Mouse (Mus musculus) liver, embryonic 12.5 days (tissue): Measurements from ENCODE around the gene Cdh5. TPM values are rescaled to one million over a fixed set of nuclear protein-coding genes. Genes with fewer than 3 reads are reported as not detected.
"Not testable (repeated sequence)": the region's sequence is repeated elsewhere in the genome, so short reads cannot be mapped to it uniquely, and the experiment has no call there.

Experiments
- ATAC-seq: fragments of 200-750 bp; cut with Nextera tagmentation; 2 replicates; pipeline ENCODE4 v1.8.0; 2017; ENCODE audit warnings: moderate number of reproducible peaks, mild to moderate bottlenecking, moderate library complexity
- H3K27ac ChIP-seq: fragments of 300-500 bp; sonication (generic); 2 replicates; pipeline ENCODE4 v1.5.1; 2016; ENCODE audit warnings: mild to moderate bottlenecking
- H3K27me3 ChIP-seq: fragments of 300-500 bp; sonication (generic); replicated peaks from 2 replicates; pipeline ENCODE4 v1.6.1; 2016; ENCODE audit warnings: mild to moderate bottlenecking, moderate library complexity
- H3K36me3 ChIP-seq: fragments of 300-500 bp; sonication (generic); 2 replicates; pipeline ENCODE4 v1.6.1; 2016; ENCODE audit warnings: mild to moderate bottlenecking, moderate library complexity
- H3K4me1 ChIP-seq: fragments of 300-500 bp; sonication (generic); 2 replicates; pipeline ENCODE4 v1.6.1; 2016
- H3K4me2 ChIP-seq: fragments of 300-500 bp; sonication (generic); 2 replicates; pipeline ENCODE4 v1.6.1; 2016; ENCODE audit warnings: mild to moderate bottlenecking, moderate library complexity
- H3K4me3 ChIP-seq: fragments of 300-500 bp; sonication (generic); 2 replicates; pipeline ENCODE4 v1.5.1; 2016; ENCODE audit warnings: mild to moderate bottlenecking, moderate library complexity
- H3K9ac ChIP-seq: fragments of 300-500 bp; sonication (generic); 2 replicates; pipeline ENCODE4 v1.6.1; 2016; ENCODE audit warnings: mild to moderate bottlenecking, moderate library complexity
- H3K9me3 ChIP-seq: fragments of 300-500 bp; sonication (generic); replicated peaks from 2 replicates; pipeline ENCODE4 v1.6.1; 2016; ENCODE audit warnings: mild to moderate bottlenecking, moderate library complexity
- WGBS: fragments of 180-500 bp; shearing (Covaris S2); methylation state at CpG from one replicate; pipeline ENCODE4 v1.1.7; 2016; ENCODE audit not compliant: insufficient replicate concordance; 5-methylcytosine and 5-hydroxymethylcytosine counted together
- polyA plus RNA-seq: library from polyadenylated mRNA; unstranded; fragments of >200 nt; fragmentation: Nextera tagmentation; extraction: Ambion mirVana; gene quantifications from 2 replicates; pipeline ENCODE4 v1.2.1, GENCODE M21; 2016

Cdh5 gene
- polyA plus RNA-seq, 1 experiment from 2014 or later, result 9.9 TPM

GRCm38 (mm10) chr8:104096644-104097043 lies 4.8 kb upstream of the Cdh5 start:
- Histone ChIP-seq H3K9ac (no peak overlapping the region), H3K4me3 (no peak overlapping the region), H3K27ac (no peak overlapping the region), H3K9me3 (no peaks in the 10 kb centered on the region), H3K4me1 (peaks cover 31% of the 10 kb centered on the region), H3K27me3 (no peaks in the 10 kb centered on the region), H3K36me3 (no peaks in the 10 kb centered on the region), H3K4me2 (no peak overlapping the region)
- ATAC-seq, result no peak
- 36% methylated on average over 10 of the region's 10 CpGs for WGBS

GRCm38 (mm10) chr8:104098671-104099346 lies 2.6 kb upstream of the Cdh5 start:
- peak; percentile 59 for ATAC-seq
- Histone ChIP-seq H3K27ac (peak overlapping the region; percentile 50; the same call in 1 of the 2 replicates), H3K4me3 (0 out of 2 replicates have a peak overlapping the region, but pooled peaks have one; percentile 8), H3K4me2 (peak overlapping the region; percentile 59), H3K4me1 (peaks cover 32% of the 10 kb centered on the region), H3K36me3 (no peaks in the 10 kb centered on the region), H3K9ac (no peak overlapping the region), H3K27me3 (no peaks in the 10 kb centered on the region), H3K9me3 (no peaks in the 10 kb centered on the region)
- WGBS, result 3% methylated on average over 6 of the region's 6 CpGs

- H3K9me3 ChIP-seq, result no peaks in the 10 kb centered on the region
- ATAC-seq, result peak; percentile 52
- H3K36me3 ChIP-seq, result no peaks in the 10 kb centered on the region
- peaks cover 32% of the 10 kb centered on the region for H3K4me1 ChIP-seq
- H3K9ac ChIP-seq, result no peak overlapping the region; the same call in 1 of the 2 replicates
- H3K27me3 ChIP-seq, result no peaks in the 10 kb centered on the region
- whole genome bisulfite sequencing, result 26% methylated on average over 20 of the region's 20 CpGs
- H3K4me2 ChIP-seq, result peak overlapping the region; percentile 59
- 0 out of 2 replicates have a peak overlapping the region, but pooled peaks have one; percentile 8 for H3K4me3 ChIP-seq
- peak overlapping the region; percentile 50 for H3K27ac ChIP-seq
Observed at GRCm38 (mm10) chr8:104099347-104100099, 1.9 kb upstream of the Cdh5 start.

GRCm38 (mm10) chr8:104100724-104101123 lies 701 bp upstream of the Cdh5 start:
- not testable (repeated sequence) for H3K4me3 ChIP-seq, H3K9ac ChIP-seq, H3K36me3 ChIP-seq, H3K27me3 ChIP-seq, H3K27ac ChIP-seq, ATAC-seq, H3K4me2 ChIP-seq, H3K9me3 ChIP-seq
- H3K4me1 ChIP-seq, result peaks cover 33% of the 10 kb centered on the region
- WGBS, result 72% methylated on average over 6 of the region's 6 CpGs

- no peak overlapping the region for H3K4me3 ChIP-seq
- no peak overlapping the region for H3K4me2 ChIP-seq
- ATAC-seq, result no peak
- no peaks in the 10 kb centered on the region for H3K36me3 ChIP-seq
- H3K4me1 ChIP-seq, result peaks cover 35% of the 10 kb centered on the region
- no peak overlapping the region for H3K9ac ChIP-seq
- WGBS, result 29% methylated on average over 7 of the region's 7 CpGs
- H3K9me3 ChIP-seq, result no peaks in the 10 kb centered on the region
- no peaks in the 10 kb centered on the region for H3K27me3 ChIP-seq
- H3K27ac ChIP-seq, result no peak overlapping the region
Observed at GRCm38 (mm10) chr8:104103462-104103861, 2.0 kb downstream of the Cdh5 start.

- ATAC-seq, result no peak
- H3K4me3 ChIP-seq, result no peak overlapping the region
- H3K36me3 ChIP-seq, result no peaks in the 10 kb centered on the region
- H3K9ac ChIP-seq, result no peak overlapping the region
- H3K9me3 ChIP-seq, result no peaks in the 10 kb centered on the region
- H3K4me2 ChIP-seq, result no peak overlapping the region
- H3K4me1 ChIP-seq, result peaks cover 18% of the 10 kb centered on the region
- H3K27me3 ChIP-seq, result no peaks in the 10 kb centered on the region
- H3K27ac ChIP-seq, result no peak overlapping the region
- WGBS, result 66% methylated on average over 6 of the region's 6 CpGs
Observed at GRCm38 (mm10) chr8:104105768-104106167, 4.3 kb downstream of the Cdh5 start.

GRCm38 (mm10) chr8:104106276-104106946 lies 5.0 kb downstream of the Cdh5 start:
- no peak for ATAC-seq
- H3K4me3 ChIP-seq, result no peak overlapping the region
- no peak overlapping the region for H3K4me2 ChIP-seq
- no peaks in the 10 kb centered on the region for H3K36me3 ChIP-seq
- no peak overlapping the region for H3K9ac ChIP-seq
- no peak overlapping the region for H3K27ac ChIP-seq
- 70% methylated on average over 7 of the region's 7 CpGs for WGBS
- H3K27me3 ChIP-seq, result no peaks in the 10 kb centered on the region
- H3K4me1 ChIP-seq, result peaks cover 11% of the 10 kb centered on the region
- no peaks in the 10 kb centered on the region for H3K9me3 ChIP-seq

- no peaks in the 10 kb centered on the region for H3K27me3 ChIP-seq
- H3K4me2 ChIP-seq, result no peak overlapping the region
- no peaks in the 10 kb centered on the region for H3K36me3 ChIP-seq
- no peak for ATAC-seq
- H3K4me3 ChIP-seq, result no peak overlapping the region
- no peaks in the 10 kb centered on the region for H3K9me3 ChIP-seq
- H3K9ac ChIP-seq, result no peak overlapping the region
- peaks cover 4% of the 10 kb centered on the region; the same call in 1 of the 2 replicates for H3K4me1 ChIP-seq
- no peak overlapping the region for H3K27ac ChIP-seq
Observed at GRCm38 (mm10) chr8:104107111-104107510, 5.7 kb downstream of the Cdh5 start.

- ATAC-seq, result no peak
Observed at GRCm38 (mm10) chr8:104108048-104108447, 6.6 kb downstream of the Cdh5 start.

GRCm38 (mm10) chr8:104110498-104111134 lies 9.2 kb downstream of the Cdh5 start:
- H3K27ac ChIP-seq, result 0 out of 2 replicates have a peak overlapping the region, but pooled peaks have one; percentile 25
- 58% methylated on average over 10 of the region's 10 CpGs for WGBS
- ATAC-seq, result 0 out of 2 replicates have a peak, but pooled peaks have one; percentile 21
- H3K4me2 ChIP-seq, result no peak overlapping the region
- no peaks in the 10 kb centered on the region for H3K27me3 ChIP-seq
- no peak overlapping the region for H3K4me3 ChIP-seq
- peaks cover 3% of the 10 kb centered on the region; the same call in 1 of the 2 replicates for H3K4me1 ChIP-seq
- H3K36me3 ChIP-seq, result no peaks in the 10 kb centered on the region
- H3K9me3 ChIP-seq, result no peaks in the 10 kb centered on the region
- H3K9ac ChIP-seq, result no peak overlapping the region

More at GRCm38 (mm10) chr8:104108048-104108447, 6.6 kb downstream of the Cdh5 start:
- H3K4me3 ChIP-seq, result no peak overlapping the region
- H3K27me3 ChIP-seq, result no peaks in the 10 kb centered on the region
- no peak overlapping the region for H3K4me2 ChIP-seq
- H3K9ac ChIP-seq, result no peak overlapping the region
- WGBS, result 39% methylated on average over 5 of the region's 5 CpGs
- H3K9me3 ChIP-seq, result no peaks in the 10 kb centered on the region
- no peak overlapping the region for H3K27ac ChIP-seq
- H3K36me3 ChIP-seq, result no peaks in the 10 kb centered on the region
- peaks cover 4% of the 10 kb centered on the region; the same call in 1 of the 2 replicates for H3K4me1 ChIP-seq

GRCm38 (mm10) chr8:104121640-104122416 lies 20.4 kb downstream of the Cdh5 start:
- Histone ChIP-seq H3K36me3 (no peaks in the 10 kb centered on the region), H3K4me2 (no peak overlapping the region), H3K9ac (no peak overlapping the region), H3K27me3 (no peaks in the 10 kb centered on the region), H3K4me3 (no peak overlapping the region), H3K27ac (no peak overlapping the region), H3K9me3 (no peaks in the 10 kb centered on the region), H3K4me1 (no peaks in the 10 kb centered on the region)
- ATAC-seq, result no peak
- 72% methylated on average over 12 of the region's 12 CpGs for WGBS
